Mouse (Mus musculus): ENCODE results near the gene Cacna1i.

DNA sequence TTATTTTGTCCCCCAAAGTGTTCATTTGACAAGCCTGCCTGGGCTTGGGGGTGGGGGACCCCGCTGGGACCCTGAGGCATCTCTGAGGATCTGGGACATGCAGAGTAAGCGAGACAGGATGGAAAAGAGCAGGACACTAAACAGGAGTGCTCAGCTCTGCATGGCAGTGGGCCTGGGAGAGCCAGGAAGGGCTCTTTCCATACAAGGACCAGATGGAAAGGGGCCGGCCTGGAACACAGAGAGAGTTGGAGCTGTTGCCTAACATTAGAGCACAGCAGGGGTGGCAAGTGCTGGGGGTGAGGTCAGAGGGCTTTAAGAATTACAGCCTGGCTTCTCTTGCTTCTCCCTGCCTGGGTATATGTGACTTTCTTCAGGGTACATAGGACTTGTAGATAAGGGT is 43.2 kb downstream of the Cacna1i start:
- TF ChIP-seq CTCF (IDR thresholded peaks at IDR 0.05; ENCODE audit: extremely low read depth, insufficient read depth, low read length) (no peak), POLR2A (IDR thresholded peaks at IDR 0.05; ENCODE audit: extremely low read depth, insufficient read depth, low read length) (no peak)
